ENCODE assay signal across 19 mouse cellular contexts in genomic region chr6:28847616-28848015, GRCm38 (mm10). TPM values are rescaled to one million over a fixed set of nuclear protein-coding genes. Genes with fewer than 3 reads are reported as not detected.
A peak's percentile ranks its signal among the peaks of the same experiment; 100 is the strongest.
DNase-seq lines count a peak whose midpoint lies in the region; ATAC-seq and TF ChIP-seq lines count a peak whose summit lies in the region.
"Had no signal": no experiment of that assay in that cellular context is flagged by ENCODE, and none has a peak within 500 bp of the region (broad histone marks: within the 10 kb centered on the region; RNA-seq: fewer than 3 reads in every experiment).

No protein-coding gene starts in this region.

- H3K27ac ChIP-seq in heart, embryonic 15.5 days, result no peak overlapping the region
- no peak overlapping the region for H3K27ac ChIP-seq in midbrain, embryonic 11.5 days (ENCODE audit: low read depth, low read length)
- H3K27ac ChIP-seq in midbrain, postnatal 0 days (ENCODE audit: low read depth, low read length), result no peak overlapping the region
- H3K27ac ChIP-seq in embryonic facial prominence, embryonic 15.5 days (replicated peaks), result 0 out of 2 replicates have a peak overlapping the region, but pooled peaks have one; percentile 11
- H3K27ac ChIP-seq: hindbrain, embryonic 12.5 days; midbrain, embryonic 13.5 days had no signal

- no peaks in the 10 kb centered on the region for H3K36me3 ChIP-seq in heart, embryonic 15.5 days
- no peaks in the 10 kb centered on the region for H3K36me3 ChIP-seq in midbrain, embryonic 11.5 days (ENCODE audit: control insufficient read depth, insufficient read depth, low read length)
- H3K36me3 ChIP-seq in midbrain, postnatal 0 days (ENCODE audit: insufficient read depth, low read length), result no peaks in the 10 kb centered on the region
- no peaks in the 10 kb centered on the region for H3K36me3 ChIP-seq in embryonic facial prominence, embryonic 15.5 days
- H3K36me3 ChIP-seq: hindbrain, embryonic 12.5 days; midbrain, embryonic 13.5 days had no signal

- no peak overlapping the region for H3K4me3 ChIP-seq in heart, embryonic 15.5 days
- H3K4me3 ChIP-seq in midbrain, embryonic 11.5 days (ENCODE audit: low read depth, low read length), result no peak overlapping the region
- H3K4me3 ChIP-seq in midbrain, postnatal 0 days (ENCODE audit: low read depth, low read length), result no peak overlapping the region
- no peak overlapping the region for H3K4me3 ChIP-seq in embryonic facial prominence, embryonic 15.5 days (replicated peaks)
- H3K4me3 ChIP-seq: hindbrain, embryonic 12.5 days; midbrain, embryonic 13.5 days had no signal

- H3K9me3 ChIP-seq in heart, embryonic 15.5 days (replicated peaks), result no peaks in the 10 kb centered on the region
- no peaks in the 10 kb centered on the region for H3K9me3 ChIP-seq in midbrain, embryonic 11.5 days (ENCODE audit: control insufficient read depth, low read length)
- no peaks in the 10 kb centered on the region for H3K9me3 ChIP-seq in midbrain, postnatal 0 days (ENCODE audit: low read length)
- H3K9me3 ChIP-seq in embryonic facial prominence, embryonic 15.5 days (replicated peaks), result no peaks in the 10 kb centered on the region
- H3K9me3 ChIP-seq: hindbrain, embryonic 12.5 days; midbrain, embryonic 13.5 days had no signal

- no peak for DNase-seq in heart, postnatal 36 days
- DNase-seq in midbrain, embryonic 11.5 days (ENCODE audit: low spot score, missing footprints), result peak; percentile 73
- DNase-seq in midbrain, postnatal 0 days (ENCODE audit: low spot score), result no peak
- DNase-seq in urinary bladder, postnatal 36 days (ENCODE audit: low spot score in 2 of 2), result no peak
- DNase-seq in right cerebral cortex, postnatal 14 days, result no peak
- DNase-seq: adrenal gland, postnatal 25 days; cerebellum, adult 9-10 months; gastrocnemius, postnatal 14 days; kidney, postnatal 14 days; layer of hippocampus, postnatal 36 days; left cerebral cortex, postnatal 4 days; liver, postnatal 0 days; lung, postnatal 36 days; right cerebral cortex, adult 18-20 months had no signal

- peaks cover 46% of the 10 kb centered on the region for H3K4me1 ChIP-seq in heart, embryonic 15.5 days (replicated peaks)
- H3K4me1 ChIP-seq in midbrain, embryonic 11.5 days (ENCODE audit: control insufficient read depth, insufficient read depth, low read length), result peaks cover 24% of the 10 kb centered on the region
- no peaks in the 10 kb centered on the region for H3K4me1 ChIP-seq in midbrain, postnatal 0 days (ENCODE audit: insufficient read depth, low read length)
- H3K4me1 ChIP-seq in embryonic facial prominence, embryonic 15.5 days, result peaks cover 43% of the 10 kb centered on the region

- ATAC-seq in heart, embryonic 15.5 days (replicated peaks; ENCODE audit: insufficient number of reproducible peaks, insufficient read depth, low FRiP score, low read depth), result 0 out of 2 replicates have a peak, but pooled peaks have one; percentile 31
- no peak for ATAC-seq in midbrain, embryonic 11.5 days (ENCODE audit: low FRiP score)
- ATAC-seq in midbrain, postnatal 0 days (ENCODE audit: low FRiP score), result no peak
- no peak for ATAC-seq in embryonic facial prominence, embryonic 15.5 days (ENCODE audit: insufficient number of reproducible peaks, low FRiP score, low TSS enrichment, low read depth)
- ATAC-seq: CD4-positive, CD25-positive, alpha-beta regulatory T cell, adult 4 months; liver, postnatal 0 days; midbrain, embryonic 13.5 days had no signal

- no peak overlapping the region for H3K9ac ChIP-seq in heart, embryonic 15.5 days
- H3K9ac ChIP-seq in midbrain, embryonic 11.5 days (ENCODE audit: low read length), result no peak overlapping the region
- H3K9ac ChIP-seq in midbrain, postnatal 0 days (replicated peaks; ENCODE audit: low read length, poor library complexity, severe bottlenecking), result no peak overlapping the region
- no peak overlapping the region for H3K9ac ChIP-seq in embryonic facial prominence, embryonic 15.5 days
- H3K9ac ChIP-seq: hindbrain, embryonic 12.5 days; liver, postnatal 0 days; midbrain, embryonic 13.5 days had no signal

- no peaks in the 10 kb centered on the region for H3K27me3 ChIP-seq in heart, embryonic 15.5 days
- no peaks in the 10 kb centered on the region for H3K27me3 ChIP-seq in midbrain, embryonic 11.5 days (ENCODE audit: control insufficient read depth, insufficient read depth, low read length)
- no peaks in the 10 kb centered on the region for H3K27me3 ChIP-seq in midbrain, postnatal 0 days (ENCODE audit: insufficient read depth, low read length)
- H3K27me3 ChIP-seq in embryonic facial prominence, embryonic 15.5 days, result no peaks in the 10 kb centered on the region
- H3K27me3 ChIP-seq: hindbrain, embryonic 12.5 days; midbrain, embryonic 13.5 days had no signal

- no peak for TF ChIP-seq CTCF in midbrain, postnatal 0 days (IDR thresholded peaks at IDR 0.05)

- WGBS in heart, embryonic 15.5 days, result 45% methylated on average over 6 of the region's 6 CpGs
- WGBS in midbrain, embryonic 11.5 days, result 68% methylated on average over 6 of the region's 6 CpGs
- 71% methylated on average over 6 of the region's 6 CpGs for WGBS in midbrain, postnatal 0 days
- 34% methylated on average over 6 of the region's 6 CpGs for WGBS in embryonic facial prominence, embryonic 15.5 days

- intact Hi-C loops in heart, postnatal 36 days (cut with DNase I), result no loop called here

- H3K4me2 ChIP-seq in heart, embryonic 15.5 days, result no peak overlapping the region
- no peak overlapping the region for H3K4me2 ChIP-seq in midbrain, embryonic 11.5 days
- H3K4me2 ChIP-seq in midbrain, postnatal 0 days (ENCODE audit: low read depth, low read length, poor library complexity, severe bottlenecking), result no peak overlapping the region
- no peak overlapping the region for H3K4me2 ChIP-seq in embryonic facial prominence, embryonic 15.5 days (replicated peaks)
- H3K4me2 ChIP-seq: hindbrain, embryonic 12.5 days; midbrain, embryonic 13.5 days had no signal

RNA-seq across cellular contexts. Expression of gene Lrrc4, which starts 16.1 kb away (rescaled TPM):
- polyA plus RNA-seq in heart, embryonic 15.5 days (2015; fragmentation: Nextera tagmentation; extraction: Ambion mirVana), result 0.30 and 0.51 TPM in 2 replicates
- under 1 TPM; 0.31 to 0.41 TPM for total RNA-seq in heart, postnatal 36 days (2021)
- polyA plus RNA-seq in midbrain, embryonic 11.5 days (2014; fragmentation: Nextera tagmentation; extraction: Ambion mirVana), result 2.2 and 2.7 TPM in 2 replicates
- 45.0 and 61.2 TPM in 2 replicates for total RNA-seq in midbrain, postnatal 0 days (2014; rRNA removed)
- polyA plus RNA-seq in midbrain, postnatal 0 days (2015; fragmentation: Nextera tagmentation; extraction: Ambion mirVana), result 5.8 and 5.9 TPM in 2 replicates
- 1.2 and 1.5 TPM in 2 replicates for polyA plus RNA-seq in embryonic facial prominence, embryonic 15.5 days (2015; fragmentation: Nextera tagmentation; extraction: Ambion mirVana)
